Mouse (Mus musculus): ENCODE results near the gene Gm44805. TPM values are rescaled to one million over a fixed set of nuclear protein-coding genes. Genes with fewer than 3 reads are reported as not detected.
"Not testable (repeated sequence)": the region's sequence is repeated elsewhere in the genome, so short reads cannot be mapped to it uniquely, and the experiment has no call there.

Gm44805 gene
- polyA plus RNA-seq, 1 experiment from 2014 or later, result not detected

DNA sequence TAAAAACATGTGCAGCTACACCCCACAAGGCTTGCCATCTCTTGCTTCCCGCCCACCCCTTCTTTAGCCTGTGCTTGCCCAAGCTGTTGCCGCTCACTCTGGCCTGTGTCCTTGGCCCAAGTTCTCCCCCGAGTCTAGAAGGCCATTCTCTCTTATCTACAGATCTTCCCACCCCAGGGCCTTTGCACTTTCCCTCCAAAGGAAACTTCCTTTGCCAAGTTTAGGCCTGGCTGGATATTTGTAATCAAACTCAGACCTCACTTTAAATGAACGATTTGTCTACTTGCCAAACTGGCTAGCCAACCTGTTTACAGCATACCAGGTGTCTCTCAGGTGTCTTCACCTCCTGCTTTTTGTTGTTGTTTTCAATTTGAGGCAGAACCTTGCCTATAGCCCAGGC lies 9.6 kb upstream of the Gm44805 start:
- 85% methylated on average over 4 of the region's 4 CpGs for WGBS
- ATAC-seq (ENCODE audit: insufficient number of reproducible peaks, insufficient read depth, low FRiP score, low TSS enrichment), result no peak
- Histone ChIP-seq H3K27ac (no peak overlapping the region), H3K36me3 (0 out of 2 replicates have a peak, but pooled peaks cover under 1% of the 10 kb centered on the region), H3K9me3 (no peaks in the 10 kb centered on the region), H3K4me2 (replicated peaks) (no peak overlapping the region), H3K27me3 (no peaks in the 10 kb centered on the region), H3K9ac (no peak overlapping the region), H3K4me3 (no peak overlapping the region), H3K4me1 (peaks cover 10% of the 10 kb centered on the region; the same call in 1 of the 2 replicates)

DNA sequence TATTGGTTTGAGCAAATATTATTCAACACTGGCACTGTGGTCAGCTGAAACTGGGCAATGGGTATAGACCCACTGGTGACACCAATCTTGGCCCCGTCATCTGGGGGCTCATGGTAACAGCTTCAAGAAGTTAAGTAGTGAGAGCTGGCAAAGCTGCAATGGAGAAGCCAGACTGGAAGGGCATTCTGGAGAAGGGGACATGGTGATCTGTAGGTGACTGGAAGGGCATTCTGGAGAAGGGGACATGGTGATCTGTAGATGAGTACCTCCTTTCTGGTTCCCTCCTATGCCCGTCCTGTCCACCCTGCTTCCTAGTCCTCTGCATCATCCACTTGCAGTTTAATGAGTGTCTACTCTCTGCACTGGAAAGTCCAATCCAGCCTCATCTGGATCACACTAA lies 7.4 kb upstream of the Gm44805 start:
- Histone ChIP-seq H3K36me3 (no peaks in the 10 kb centered on the region), H3K9me3 (no peaks in the 10 kb centered on the region), H3K27ac (no peak overlapping the region), H3K4me1 (peaks cover 10% of the 10 kb centered on the region; the same call in 1 of the 2 replicates), H3K9ac (no peak overlapping the region), H3K27me3 (no peaks in the 10 kb centered on the region), H3K4me2 (replicated peaks) (no peak overlapping the region), H3K4me3 (no peak overlapping the region)
- ATAC-seq (ENCODE audit: insufficient number of reproducible peaks, insufficient read depth, low FRiP score, low TSS enrichment), result no peak
- 97% methylated on average over 2 of the region's 2 CpGs for WGBS

DNA sequence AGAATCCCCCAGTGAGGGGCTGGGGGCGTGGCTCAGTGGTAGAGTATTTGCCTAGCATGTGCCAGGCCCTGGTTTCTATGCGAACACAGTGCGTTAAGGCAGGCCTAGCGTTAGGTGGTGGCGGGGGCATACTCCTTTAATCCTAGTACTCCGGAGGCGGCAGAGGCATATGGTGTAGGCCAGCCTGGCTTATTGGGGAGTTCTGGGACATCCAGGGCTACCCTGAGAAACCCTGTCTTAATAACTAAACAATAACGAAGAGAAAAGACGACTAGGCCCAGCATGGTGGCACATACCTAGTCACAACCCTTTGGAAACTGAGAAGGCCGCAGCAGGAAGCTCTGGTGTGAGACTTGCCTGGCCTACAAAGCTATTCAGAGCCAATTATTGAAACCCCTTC lies 6.9 kb upstream of the Gm44805 start:
- H3K9me3 ChIP-seq, result no peaks in the 10 kb centered on the region
- WGBS, result 95% methylated on average over 10 of the region's 10 CpGs
- H3K4me1 ChIP-seq, result peaks cover 6% of the 10 kb centered on the region; the same call in 1 of the 2 replicates
- H3K36me3 ChIP-seq, result no peaks in the 10 kb centered on the region
- no peak overlapping the region for H3K4me3 ChIP-seq
- no peak for ATAC-seq (ENCODE audit: insufficient number of reproducible peaks, insufficient read depth, low FRiP score, low TSS enrichment)
- H3K4me2 ChIP-seq (replicated peaks), result no peak overlapping the region
- H3K27me3 ChIP-seq, result no peaks in the 10 kb centered on the region
- no peak overlapping the region for H3K9ac ChIP-seq
- H3K27ac ChIP-seq, result no peak overlapping the region

DNA sequence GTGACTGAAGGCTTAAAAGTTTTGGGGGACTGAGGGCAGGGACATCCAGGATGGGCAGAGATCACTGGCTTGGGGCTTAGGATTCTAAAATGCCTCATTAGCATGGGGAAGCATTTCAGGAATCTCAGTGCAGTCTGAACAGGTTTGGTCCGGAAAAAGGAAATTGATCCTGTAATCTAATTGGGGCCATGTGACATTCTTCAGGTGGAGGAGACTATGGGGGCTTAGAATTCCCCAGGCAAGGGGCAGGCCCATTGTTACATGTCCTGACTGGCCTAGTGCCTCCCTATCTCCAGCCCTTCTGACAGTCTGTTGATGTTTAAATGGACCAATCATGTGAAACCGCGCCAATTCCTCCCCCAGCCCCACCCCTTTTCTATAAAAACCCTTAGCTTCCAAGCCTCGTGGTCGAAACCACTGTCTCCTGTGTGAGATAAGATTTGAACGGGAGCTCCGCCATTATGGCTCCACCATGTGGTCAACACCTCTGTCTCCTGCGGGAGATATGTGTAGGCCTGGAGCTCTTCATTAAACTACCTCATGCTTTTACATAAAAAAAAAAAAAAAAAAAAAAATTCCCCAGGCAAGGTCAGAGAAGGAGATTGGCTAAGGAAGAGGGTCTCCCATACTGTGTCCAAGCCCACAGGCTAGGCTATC lies 5.8 kb upstream of the Gm44805 start:
- not testable (repeated sequence) for H3K27me3 ChIP-seq; H3K4me3 ChIP-seq; H3K4me2 ChIP-seq (replicated peaks); H3K27ac ChIP-seq; H3K4me1 ChIP-seq; H3K9ac ChIP-seq; H3K9me3 ChIP-seq; H3K36me3 ChIP-seq
- 66% methylated on average over 8 of the region's 8 CpGs for WGBS
- 0 out of 2 replicates have a peak, but pooled peaks have one; percentile 42 for ATAC-seq (ENCODE audit: insufficient number of reproducible peaks, insufficient read depth, low FRiP score, low TSS enrichment)

DNA sequence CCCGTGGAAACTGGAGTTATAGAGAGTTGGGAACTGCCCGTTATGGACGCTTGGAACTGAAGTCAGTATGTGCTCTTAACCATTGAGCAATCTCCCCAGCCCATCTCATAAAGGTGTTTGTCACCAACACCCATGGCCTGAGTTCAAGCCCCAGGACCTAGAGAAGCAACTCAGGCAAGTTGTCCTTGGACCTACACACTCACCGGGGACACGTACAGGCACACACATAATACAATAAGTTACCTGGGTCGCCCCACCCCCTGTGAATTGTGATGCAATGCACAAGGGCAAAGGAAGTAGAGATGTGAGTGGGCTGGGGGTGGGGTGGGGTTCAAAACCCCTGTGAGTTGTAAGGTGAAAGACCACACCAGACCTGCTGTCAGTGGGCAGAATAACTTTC lies 5.3 kb upstream of the Gm44805 start:
- ATAC-seq (ENCODE audit: insufficient number of reproducible peaks, insufficient read depth, low FRiP score, low TSS enrichment), result no peak
- H3K4me3 ChIP-seq, result no peak overlapping the region
- no peak overlapping the region for H3K9ac ChIP-seq
- H3K4me1 ChIP-seq, result 0 out of 2 replicates have a peak, but pooled peaks cover 5% of the 10 kb centered on the region
- no peaks in the 10 kb centered on the region for H3K9me3 ChIP-seq
- WGBS, result 77% methylated on average over 6 of the region's 6 CpGs
- H3K36me3 ChIP-seq, result no peaks in the 10 kb centered on the region
- H3K27ac ChIP-seq, result no peak overlapping the region
- no peaks in the 10 kb centered on the region for H3K27me3 ChIP-seq
- no peak overlapping the region for H3K4me2 ChIP-seq (replicated peaks)

DNA sequence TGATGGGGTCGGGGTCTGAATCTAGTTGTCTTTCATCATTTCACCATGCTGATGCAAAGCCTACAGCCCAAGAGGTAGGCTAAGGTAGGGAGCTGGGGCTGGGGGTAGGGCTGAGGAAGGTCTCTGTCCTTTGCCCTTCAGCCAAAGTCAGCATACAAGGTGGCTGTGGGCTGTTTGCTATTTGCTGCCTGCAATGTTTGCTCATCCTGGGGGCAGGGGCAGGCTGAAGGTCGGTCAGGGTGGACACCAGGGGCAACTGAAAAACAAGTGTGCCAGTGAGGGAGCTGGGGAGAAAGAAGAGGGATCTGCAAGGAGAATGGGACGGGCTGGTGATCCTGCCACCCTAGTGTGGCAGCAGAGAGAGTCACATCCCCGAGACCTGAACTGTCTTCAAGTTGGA lies 4.2 kb upstream of the Gm44805 start:
- H3K4me1 ChIP-seq, result 0 out of 2 replicates have a peak, but pooled peaks cover 5% of the 10 kb centered on the region
- H3K36me3 ChIP-seq, result no peaks in the 10 kb centered on the region
- no peak overlapping the region for H3K4me3 ChIP-seq
- ATAC-seq (ENCODE audit: insufficient number of reproducible peaks, insufficient read depth, low FRiP score, low TSS enrichment), result no peak
- no peak overlapping the region for H3K27ac ChIP-seq
- no peaks in the 10 kb centered on the region for H3K9me3 ChIP-seq
- WGBS, result 58% methylated on average over 4 of the region's 4 CpGs
- H3K27me3 ChIP-seq, result no peaks in the 10 kb centered on the region
- H3K4me2 ChIP-seq (replicated peaks), result no peak overlapping the region
- H3K9ac ChIP-seq, result no peak overlapping the region

DNA sequence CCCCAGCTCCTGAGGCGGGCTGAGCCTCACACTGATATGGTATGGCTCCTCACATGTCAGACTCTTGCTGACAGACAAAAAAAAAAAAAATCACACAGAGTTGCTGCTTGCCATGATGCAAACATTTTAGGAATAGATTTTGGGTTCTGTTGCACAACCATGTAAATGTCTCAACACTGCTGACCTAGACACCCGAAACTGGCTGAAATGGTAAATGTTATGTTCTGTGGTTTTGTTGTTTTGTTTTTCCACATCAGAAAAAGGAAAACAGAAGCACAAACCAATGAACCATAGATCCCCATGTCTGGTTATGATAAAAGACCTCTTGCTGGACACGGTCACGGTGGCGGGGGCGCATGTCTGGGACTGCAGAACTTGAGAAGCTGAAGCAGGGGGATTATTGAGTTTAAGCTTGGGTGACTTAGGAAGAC lies 2.6 kb upstream of the Gm44805 start:
- H3K9ac ChIP-seq, result no peak overlapping the region
- no peaks in the 10 kb centered on the region for H3K36me3 ChIP-seq
- 0 out of 2 replicates have a peak, but pooled peaks cover 5% of the 10 kb centered on the region for H3K4me1 ChIP-seq
- H3K4me2 ChIP-seq (replicated peaks), result no peak overlapping the region
- H3K9me3 ChIP-seq, result no peaks in the 10 kb centered on the region
- 78% methylated on average over 6 of the region's 6 CpGs for WGBS
- no peaks in the 10 kb centered on the region for H3K27me3 ChIP-seq
- H3K4me3 ChIP-seq, result no peak overlapping the region
- ATAC-seq (ENCODE audit: insufficient number of reproducible peaks, insufficient read depth, low FRiP score, low TSS enrichment), result no peak
- H3K27ac ChIP-seq, result no peak overlapping the region

DNA sequence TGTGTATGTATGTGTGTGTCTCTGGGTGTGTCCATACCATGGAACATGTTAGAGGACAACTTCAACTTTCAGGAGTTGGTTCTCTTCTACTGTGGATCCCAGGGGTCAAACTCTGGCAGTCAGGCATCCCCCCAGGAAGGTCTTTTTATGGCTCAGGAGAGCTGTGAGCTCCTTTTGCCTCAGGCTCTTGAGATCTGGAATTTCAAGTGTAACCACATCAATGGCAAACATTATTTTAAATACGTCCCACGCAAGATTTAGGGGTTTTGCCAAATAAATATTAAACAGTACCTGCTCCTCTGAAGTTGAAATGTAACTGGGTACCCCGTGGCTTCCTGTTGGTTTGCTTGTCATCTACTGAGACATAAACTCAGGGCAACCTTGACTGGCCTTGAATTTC lies 1.8 kb upstream of the Gm44805 start:
- no peaks in the 10 kb centered on the region for H3K9me3 ChIP-seq
- H3K9ac ChIP-seq, result no peak overlapping the region
- H3K27ac ChIP-seq, result no peak overlapping the region
- H3K4me1 ChIP-seq, result 0 out of 2 replicates have a peak, but pooled peaks cover 5% of the 10 kb centered on the region
- WGBS, result 70% methylated on average over 3 of the region's 3 CpGs
- H3K4me2 ChIP-seq (replicated peaks), result no peak overlapping the region
- no peak overlapping the region for H3K4me3 ChIP-seq
- ATAC-seq (ENCODE audit: insufficient number of reproducible peaks, insufficient read depth, low FRiP score, low TSS enrichment), result no peak
- no peaks in the 10 kb centered on the region for H3K27me3 ChIP-seq
- no peaks in the 10 kb centered on the region for H3K36me3 ChIP-seq

DNA sequence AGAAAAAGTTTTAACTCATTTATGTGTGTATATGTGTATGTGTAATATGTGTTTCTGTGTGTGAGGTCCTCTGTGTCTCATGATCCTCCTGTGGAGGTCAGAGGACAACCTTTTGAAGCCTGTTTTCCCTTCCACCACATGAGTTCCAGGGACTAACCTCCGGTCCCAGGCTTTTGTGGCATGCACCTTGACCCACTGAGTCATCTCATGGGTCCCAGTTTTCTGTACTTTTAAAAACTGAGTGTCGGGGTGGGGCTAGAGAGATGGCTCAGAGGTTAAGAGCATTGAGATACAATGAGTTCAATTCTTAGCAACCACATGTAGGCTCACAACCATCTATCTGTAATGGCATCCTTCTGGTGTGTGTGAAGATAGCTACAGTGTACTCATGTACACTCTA lies 521 bp downstream of the Gm44805 start:
- no peaks in the 10 kb centered on the region for H3K36me3 ChIP-seq
- no peak for ATAC-seq (ENCODE audit: insufficient number of reproducible peaks, insufficient read depth, low FRiP score, low TSS enrichment)
- no peaks in the 10 kb centered on the region for H3K4me1 ChIP-seq
- no peak overlapping the region for H3K4me3 ChIP-seq
- H3K4me2 ChIP-seq (replicated peaks), result no peak overlapping the region
- H3K9me3 ChIP-seq, result no peaks in the 10 kb centered on the region
- WGBS, result 87% methylated on average over 2 of the region's 2 CpGs
- no peak overlapping the region for H3K9ac ChIP-seq
- no peak overlapping the region for H3K27ac ChIP-seq
- no peaks in the 10 kb centered on the region for H3K27me3 ChIP-seq

DNA sequence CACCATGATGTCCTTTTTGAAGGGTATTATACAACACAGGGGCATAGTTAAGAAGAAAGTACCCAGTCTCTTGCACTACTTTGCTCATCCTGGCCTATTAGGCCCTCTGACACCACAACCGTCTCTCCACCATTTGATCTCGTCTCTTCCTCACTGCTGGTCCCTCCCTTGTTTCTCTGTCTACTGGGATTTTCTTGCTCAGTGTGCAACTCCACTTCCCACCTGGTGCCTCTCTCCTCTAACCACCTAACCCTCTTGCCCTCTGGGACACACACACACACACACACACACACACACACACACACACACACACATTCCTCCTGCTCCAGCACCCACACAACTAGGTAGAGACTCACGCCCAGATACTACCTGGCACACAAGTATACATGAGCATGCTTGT lies 2.3 kb downstream of the Gm44805 start:
- no peaks in the 10 kb centered on the region for H3K9me3 ChIP-seq
- ATAC-seq (ENCODE audit: insufficient number of reproducible peaks, insufficient read depth, low FRiP score, low TSS enrichment), result no peak
- 80% methylated on average over 3 of the region's 3 CpGs for WGBS
- no peaks in the 10 kb centered on the region for H3K4me1 ChIP-seq
- no peak overlapping the region for H3K27ac ChIP-seq
- no peaks in the 10 kb centered on the region for H3K36me3 ChIP-seq
- H3K9ac ChIP-seq, result no peak overlapping the region
- no peaks in the 10 kb centered on the region for H3K27me3 ChIP-seq
- H3K4me3 ChIP-seq, result no peak overlapping the region
- no peak overlapping the region for H3K4me2 ChIP-seq (replicated peaks)

DNA sequence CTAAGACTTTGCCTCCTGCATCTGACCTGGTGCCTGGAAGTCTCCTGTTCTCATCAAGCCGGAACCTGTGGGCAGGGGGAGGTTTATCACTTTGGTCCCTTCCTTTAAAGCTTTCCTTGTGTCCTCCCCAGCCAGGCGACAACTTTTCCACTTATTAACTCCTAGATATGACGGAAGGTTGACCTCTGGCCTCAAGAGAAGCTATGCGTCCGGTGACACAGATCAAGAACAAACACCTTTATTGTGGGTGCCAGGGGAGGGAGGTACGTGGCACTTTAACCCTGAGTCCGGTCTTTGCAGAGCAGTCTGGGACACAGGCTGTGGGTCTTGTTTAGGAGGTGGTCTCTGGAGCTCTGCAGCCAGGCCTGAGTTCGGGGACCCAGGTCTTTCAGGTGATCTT lies 3.4 kb downstream of the Gm44805 start, which contains the start of gene Apoc2:
Gene Apoc2, minus strand, starts transcription at position 70 of the 400 bp plus-strand sequence.
- Histone ChIP-seq H3K4me2 (replicated peaks) (no peak within 1 kb of the TSS), H3K36me3 (no peaks in the 10 kb centered on the region), H3K27ac (no peak within 1 kb of the TSS), H3K9me3 (no peaks in the 10 kb centered on the region), H3K9ac (no peak within 1 kb of the TSS), H3K4me3 (no peak within 1 kb of the TSS), H3K27me3 (no peaks in the 10 kb centered on the region), H3K4me1 (no peaks in the 10 kb centered on the region)
- ATAC-seq (ENCODE audit: insufficient number of reproducible peaks, insufficient read depth, low FRiP score, low TSS enrichment), result no peak
- 60% methylated on average over 8 of the region's 8 CpGs for WGBS

DNA sequence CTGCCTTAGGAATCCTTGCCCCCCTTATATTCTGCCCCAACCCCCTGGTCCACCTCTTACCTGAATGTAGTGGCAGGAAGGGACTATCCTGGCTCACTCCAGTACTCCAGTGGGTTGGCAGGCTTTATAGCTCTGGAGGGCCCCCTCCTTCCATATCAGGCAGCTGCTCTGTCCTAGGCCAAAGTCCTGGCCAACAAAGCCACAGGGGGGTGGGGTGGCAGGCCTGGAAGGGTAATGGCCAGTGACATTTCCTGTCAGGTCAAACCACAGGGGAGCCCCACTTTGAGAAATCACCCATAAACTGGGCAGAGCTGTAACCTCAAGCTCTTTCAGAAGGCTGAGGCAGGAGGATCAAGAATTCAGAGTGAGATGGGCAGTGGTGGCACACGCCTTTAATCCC lies 4.6 kb downstream of the Gm44805 start:
- H3K36me3 ChIP-seq, result no peaks in the 10 kb centered on the region

More for the DNA sequence above, 4.6 kb downstream of the Gm44805 start:
- no peak overlapping the region for H3K4me3 ChIP-seq
- H3K9ac ChIP-seq, result no peak overlapping the region
- H3K4me1 ChIP-seq, result no peaks in the 10 kb centered on the region
- no peak overlapping the region for H3K27ac ChIP-seq
- ATAC-seq (ENCODE audit: insufficient number of reproducible peaks, insufficient read depth, low FRiP score, low TSS enrichment), result no peak
- no peaks in the 10 kb centered on the region for H3K9me3 ChIP-seq
- WGBS, result 73% methylated on average over 1 of the region's 1 CpGs
- H3K4me2 ChIP-seq (replicated peaks), result no peak overlapping the region
- H3K27me3 ChIP-seq, result no peaks in the 10 kb centered on the region
